Mouse (Mus musculus) left cerebral cortex, postnatal 4 days (tissue): ENCODE measurements around the gene Vipas39. TPM values are rescaled to one million over a fixed set of nuclear protein-coding genes. Genes with fewer than 3 reads are reported as not detected.
"Not testable (repeated sequence)": the region's sequence is repeated elsewhere in the genome, so short reads cannot be mapped to it uniquely, and the experiment has no call there.

Experiments
- DNase-seq: peaks from one replicate; pipeline ENCODE4 v3.0.0-alpha.2; 2022
- intact Hi-C: fragments of 180-260 bp; cut with DNase I; formaldehyde crosslinking; loops from one replicate; pipeline ENCODE4 v1.15.1; 2025
- total RNA-seq, 2 experiments: library from RNA; stranded (reverse); gene quantifications; 2 replicates each; pipeline ENCODE4 v1.2.3; 2021

Vipas39 gene
- total RNA-seq, 2 experiments from 2014 or later = 60.5 to 62.8 TPM

DNA sequence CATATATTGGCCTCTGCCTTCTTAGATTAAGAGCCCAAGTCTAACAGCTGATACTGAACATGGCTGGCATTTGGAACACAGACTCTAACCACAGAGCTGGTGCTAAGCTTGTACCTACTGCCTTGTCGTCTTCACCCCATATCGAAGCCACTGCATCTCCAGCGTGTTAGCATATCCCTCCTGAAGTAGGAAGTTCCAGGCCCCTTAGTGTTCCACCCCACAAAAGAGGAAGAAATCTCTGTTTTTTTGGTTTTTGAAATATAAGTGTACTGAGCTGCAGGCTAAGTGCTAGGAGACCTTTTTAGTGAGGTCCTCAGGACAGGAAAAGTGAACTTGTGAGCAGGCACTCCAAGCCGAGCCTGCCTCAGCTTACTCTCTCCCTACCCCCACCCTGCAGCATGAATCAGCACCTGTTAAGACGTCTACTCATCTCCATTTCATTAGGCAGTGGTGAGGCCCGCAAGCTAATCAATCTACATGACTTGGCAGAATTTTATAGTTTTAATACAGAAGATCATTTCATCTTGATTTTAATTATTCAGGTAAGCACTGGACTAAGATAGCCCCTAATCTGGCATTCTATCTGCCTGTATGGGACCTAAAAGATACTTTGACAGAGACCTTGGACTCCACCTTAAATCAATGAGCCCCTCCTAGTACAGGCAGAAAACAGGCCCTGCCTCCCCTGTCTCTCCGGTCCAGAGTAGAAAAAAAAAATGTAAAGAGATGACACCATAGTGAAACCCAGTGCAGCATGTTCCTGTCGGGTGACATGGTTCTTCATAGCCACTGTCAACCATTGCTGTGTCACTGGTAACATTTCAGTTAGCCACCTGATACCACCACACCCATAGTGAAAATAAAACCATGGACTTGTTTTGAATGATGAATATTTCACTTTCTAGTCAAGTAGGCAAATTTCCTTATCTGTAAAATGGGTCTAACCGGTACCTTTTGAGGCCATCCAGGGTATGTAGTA lies 9.1 kb upstream of the Vipas39 start:
- no peak for DNase-seq
- intact Hi-C loops = loop anchor here (5.0 to 10.0 kb wide), 2 partner anchors 57 to 160 kb away; no protein-coding TSS in a partner anchor

DNA sequence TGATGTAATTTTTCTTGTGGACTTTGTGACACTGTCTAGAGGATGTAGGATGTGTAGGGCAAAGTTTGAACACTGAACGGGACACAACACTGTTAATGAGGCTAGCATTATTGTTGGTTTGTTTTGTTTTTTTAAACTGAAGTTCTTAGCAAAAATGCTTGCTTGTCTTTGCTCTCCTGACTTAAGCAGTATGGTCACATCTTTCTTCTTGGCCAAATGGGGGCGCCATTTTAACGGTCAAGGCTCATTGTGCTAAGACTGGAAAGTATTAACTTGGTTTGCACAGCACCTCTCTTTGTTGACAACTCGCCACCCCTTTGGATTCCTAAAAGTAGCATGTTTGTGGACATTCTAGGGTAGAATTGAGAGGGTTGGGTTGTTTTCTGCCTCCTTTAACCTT lies 1.6 kb upstream of the Vipas39 start:
- intact Hi-C loops = no loop called here
- DNase-seq = peak; percentile 37

DNA sequence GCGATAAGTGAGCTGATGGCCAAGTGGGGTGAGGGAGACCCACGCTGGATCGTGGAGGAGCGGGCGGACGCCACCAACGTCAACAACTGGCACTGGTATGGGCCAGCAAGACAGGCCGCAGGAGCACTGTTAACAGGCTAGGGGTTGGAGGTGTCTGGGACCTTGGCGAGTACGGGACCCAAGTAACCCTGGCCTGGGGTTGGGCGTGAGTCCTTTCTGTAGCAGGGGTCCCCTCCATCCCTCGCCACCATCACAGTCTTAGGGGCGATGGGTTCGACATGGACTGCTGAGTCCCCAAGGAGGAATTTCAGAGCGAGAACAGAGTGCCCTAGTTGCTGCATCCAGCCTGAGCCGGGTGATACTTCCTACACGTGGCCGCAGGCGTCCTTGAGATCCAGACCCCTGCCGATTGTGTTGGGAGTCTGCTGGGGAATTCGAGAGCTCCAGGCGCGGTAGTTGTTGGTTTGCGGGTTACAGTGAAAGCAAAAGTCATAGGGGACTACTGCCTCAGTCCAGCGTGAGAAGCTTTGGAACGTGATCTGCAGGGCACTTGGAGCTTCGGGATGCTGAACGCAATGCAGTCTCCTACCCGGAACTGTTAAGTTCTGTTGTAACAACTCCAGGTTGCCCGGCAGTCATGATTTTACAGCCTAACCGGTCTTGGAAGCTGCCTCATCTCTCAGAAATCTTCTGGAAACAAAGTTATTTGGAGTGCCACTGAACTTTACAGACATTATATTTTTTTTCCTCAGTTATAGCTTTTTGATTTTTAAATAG lies 959 bp upstream of the Vipas39 start:
- intact Hi-C loops = no loop called here
- DNase-seq = peak; percentile 19

DNA sequence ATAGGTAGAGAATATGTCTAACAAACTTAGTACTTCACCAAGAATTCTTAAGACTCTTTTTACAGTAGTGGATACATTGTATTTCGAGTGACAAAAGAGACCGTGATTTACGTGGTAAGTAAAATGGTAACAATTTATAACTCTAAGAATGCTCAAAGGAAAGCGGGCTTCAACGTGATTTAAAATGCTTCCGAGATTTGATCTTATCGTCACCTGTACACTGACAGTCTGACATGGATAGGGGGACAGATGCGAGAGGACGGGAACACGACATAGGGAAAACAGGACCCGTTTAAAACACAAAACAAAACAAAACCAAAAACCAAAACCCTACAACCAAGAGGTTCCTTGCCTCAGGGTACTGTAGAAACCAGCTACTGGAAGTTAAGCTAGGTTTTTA lies 612 bp downstream of the Vipas39 start:
- DNase-seq = no peak
- intact Hi-C loops = no loop called here

DNA sequence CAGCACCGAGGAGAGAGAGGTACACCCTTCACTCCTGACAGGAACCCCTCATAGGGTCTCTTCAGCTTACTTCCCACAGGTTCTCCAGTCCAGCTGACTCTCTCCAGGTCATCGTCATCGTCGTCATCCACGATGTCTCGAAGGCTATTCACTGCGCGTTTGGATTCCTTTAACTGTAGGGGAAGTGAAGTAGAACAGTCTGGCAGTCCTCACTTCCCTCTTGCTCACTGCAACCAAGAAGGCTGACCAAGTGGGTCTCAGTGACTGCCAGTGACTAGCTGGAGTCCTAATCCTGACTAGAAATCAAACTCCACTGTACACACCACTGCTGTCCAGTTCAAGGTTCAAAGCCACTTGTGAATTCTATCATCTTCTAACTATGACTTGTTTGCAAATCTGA lies 5.5 kb downstream of the Vipas39 start:
- intact Hi-C loops = no loop called here
- no peak for DNase-seq

DNA sequence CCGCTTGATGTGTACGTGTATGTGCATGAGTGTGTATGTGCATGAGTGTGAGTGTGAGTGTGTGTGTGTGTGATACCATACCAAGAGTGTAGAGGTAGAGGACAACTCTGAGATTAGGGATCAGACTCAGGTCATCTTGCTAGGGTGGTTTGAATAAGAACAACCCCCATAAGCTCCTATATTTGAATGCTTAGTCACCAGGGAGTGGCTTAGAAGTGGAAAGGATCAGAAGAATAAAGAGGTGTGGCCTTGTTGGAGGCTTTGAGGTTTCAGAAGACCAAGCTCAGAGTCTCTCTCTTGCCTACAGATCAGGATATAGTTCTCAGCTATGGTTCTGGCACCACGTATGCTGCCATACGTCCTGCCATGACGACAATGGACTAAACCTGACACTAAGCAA lies 9.4 kb downstream of the Vipas39 start:
- intact Hi-C loops = no loop called here
- DNase-seq = no peak

DNA sequence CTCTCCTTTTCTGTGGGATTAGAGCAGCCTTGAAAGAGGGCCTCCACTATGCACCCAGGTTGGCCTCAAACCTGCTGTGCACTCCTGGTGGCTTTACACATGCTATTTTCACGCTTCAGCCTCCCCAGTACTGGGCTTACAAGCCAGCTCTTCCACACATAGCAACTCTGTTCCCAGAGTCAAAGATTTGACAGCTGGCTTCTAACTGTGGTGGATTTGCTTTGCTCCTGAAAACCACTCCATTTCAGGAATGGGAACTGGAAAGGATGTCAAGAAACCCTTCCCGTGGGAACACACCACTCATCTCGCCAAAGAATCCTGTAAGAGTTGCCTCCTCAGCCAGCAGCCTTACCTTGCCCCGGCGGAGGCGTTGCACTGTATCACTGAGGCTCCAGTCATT lies 12.2 kb downstream of the Vipas39 start:
- intact Hi-C loops = no loop called here
- no peak for DNase-seq

DNA sequence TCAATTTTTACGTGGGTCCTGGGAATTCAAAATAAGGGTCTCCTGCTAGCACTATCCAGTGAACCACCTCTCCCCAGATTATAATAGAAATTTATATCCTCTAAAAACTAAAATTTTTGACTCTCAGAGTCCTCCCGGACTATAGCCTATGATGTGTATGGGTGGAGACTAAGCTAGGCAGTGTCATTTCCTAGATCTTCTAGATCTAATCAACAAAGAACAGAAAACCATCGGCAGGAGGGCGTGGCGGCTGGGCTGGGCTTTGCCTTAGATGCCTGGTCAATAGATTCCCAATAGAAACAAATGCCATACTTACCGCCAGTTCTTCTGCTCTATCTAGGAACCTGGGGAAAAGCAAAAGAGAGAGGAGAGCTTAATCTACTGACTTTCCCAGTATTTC lies 15.9 kb downstream of the Vipas39 start:
- intact Hi-C loops = no loop called here
- DNase-seq = no peak

DNA sequence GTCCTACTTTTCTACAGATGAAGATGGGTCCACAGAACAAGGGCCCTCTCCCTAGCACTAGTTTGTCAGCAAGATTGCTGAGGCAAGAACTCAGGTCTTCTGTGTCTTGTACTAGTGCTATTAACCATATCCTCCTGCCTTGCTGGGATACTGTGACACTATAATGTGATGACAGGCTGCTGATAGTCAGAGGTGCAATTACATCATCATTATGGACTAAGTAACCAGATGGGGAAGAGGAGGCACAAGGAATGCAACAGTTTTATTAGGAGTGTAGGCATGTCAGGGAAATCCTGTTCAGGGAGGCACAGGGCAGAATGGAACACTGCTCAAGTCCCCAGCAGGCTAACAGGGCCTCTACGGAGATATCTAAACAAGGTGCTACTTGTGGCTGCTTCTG lies 27.4 kb downstream of the Vipas39 start, which contains the start of gene Noxred1:
Gene Noxred1, minus strand, starts transcription at position 101 of the 400 bp plus-strand sequence.
- intact Hi-C loops = no loop called here
- no peak for DNase-seq

DNA sequence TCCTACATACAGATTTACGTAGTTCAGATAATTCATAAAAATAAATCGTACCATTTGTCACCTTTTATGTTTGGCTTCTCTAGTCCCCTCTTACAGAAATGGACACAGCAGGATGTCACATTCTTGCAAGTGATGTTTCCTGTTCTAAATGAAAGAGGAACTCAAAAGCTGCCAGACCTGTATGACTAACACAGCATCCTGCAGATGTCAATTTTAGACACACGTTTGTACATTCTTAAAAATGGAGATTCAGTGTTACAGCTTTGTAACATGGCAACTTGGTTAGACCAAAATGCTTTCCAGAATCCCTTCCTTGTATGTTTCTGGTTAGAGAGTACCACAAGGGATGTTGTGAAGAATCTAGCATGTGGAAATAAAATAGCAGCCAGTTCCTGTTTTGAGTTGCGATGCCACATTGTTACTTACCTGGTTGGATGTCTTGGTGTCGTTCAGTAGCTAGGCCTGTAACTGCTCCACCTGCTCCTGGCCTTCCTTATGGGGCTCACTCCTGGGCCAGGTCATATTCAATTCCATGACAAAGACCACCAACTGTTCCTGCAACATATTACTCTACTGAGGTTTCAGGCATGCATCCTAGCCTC lies 29.1 kb downstream of the Vipas39 start:
- intact Hi-C loops = no loop called here

DNA sequence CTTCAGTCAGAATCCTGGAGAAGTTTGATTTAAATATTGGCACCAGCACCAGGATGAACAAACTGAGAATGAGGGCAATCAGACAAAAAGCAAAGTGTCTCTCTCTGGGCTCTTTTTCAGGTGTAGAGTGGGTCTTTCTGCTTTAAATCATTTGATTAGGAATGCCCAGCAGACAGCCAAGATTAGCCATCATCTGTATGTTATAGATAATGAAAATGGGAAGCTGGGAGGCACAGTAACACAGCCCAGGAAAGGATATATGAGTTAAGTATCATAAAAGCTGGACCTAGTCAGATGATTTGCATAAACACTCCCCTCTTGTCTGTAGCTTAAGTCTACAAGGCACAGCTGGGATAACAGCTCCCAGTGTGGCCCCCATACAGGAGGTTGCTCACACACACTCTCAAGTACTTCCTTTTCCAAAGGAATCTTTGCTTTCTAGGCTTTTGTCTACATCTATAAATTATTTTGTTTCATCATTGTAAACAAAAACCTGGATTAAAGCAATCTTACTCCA lies 35.6 kb downstream of the Vipas39 start:
- intact Hi-C loops = no loop called here
- DNase-seq = no peak

More for the DNA sequence above, 29.1 kb downstream of the Vipas39 start:
- DNase-seq = no peak

DNA sequence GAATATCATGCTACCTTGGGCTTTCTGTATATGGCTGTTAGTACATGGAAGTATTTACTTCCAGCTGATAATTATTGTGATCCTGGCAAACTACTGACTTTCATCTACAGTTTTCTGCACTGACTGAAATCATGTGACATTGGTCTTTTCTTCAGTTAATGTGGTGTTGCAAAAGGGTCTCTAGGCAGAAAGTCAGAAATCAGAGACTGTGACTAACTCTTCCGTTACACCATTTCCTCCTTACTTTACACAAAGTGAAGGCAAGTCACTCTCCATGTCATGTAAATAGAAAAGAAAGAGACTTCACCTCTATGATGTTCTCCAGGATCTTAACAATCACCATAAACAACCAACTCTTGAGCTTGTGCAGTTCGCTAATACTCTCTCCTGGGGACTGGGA lies 36.4 kb downstream of the Vipas39 start:
- DNase-seq = no peak
- intact Hi-C loops = no loop called here

DNA sequence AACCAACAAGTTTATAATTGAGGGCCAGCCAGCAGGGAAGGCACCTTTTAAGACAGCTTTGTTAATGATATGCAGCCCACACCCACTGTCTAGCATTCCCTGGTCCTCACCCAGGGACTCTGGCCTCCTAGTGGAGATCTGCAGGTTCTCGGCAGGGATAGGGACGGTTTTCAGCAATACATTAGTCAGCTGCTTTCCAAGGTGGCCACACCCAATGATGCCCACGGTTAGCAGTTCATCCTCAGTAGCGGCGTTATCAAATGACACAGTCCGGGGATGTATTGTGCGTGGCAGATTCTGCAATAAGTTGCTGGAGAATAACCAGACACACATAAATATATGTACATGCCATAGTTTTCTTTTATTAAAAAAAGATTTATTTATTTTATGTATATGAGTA lies 39.3 kb downstream of the Vipas39 start:
- DNase-seq = no peak
- intact Hi-C loops = no loop called here

DNA sequence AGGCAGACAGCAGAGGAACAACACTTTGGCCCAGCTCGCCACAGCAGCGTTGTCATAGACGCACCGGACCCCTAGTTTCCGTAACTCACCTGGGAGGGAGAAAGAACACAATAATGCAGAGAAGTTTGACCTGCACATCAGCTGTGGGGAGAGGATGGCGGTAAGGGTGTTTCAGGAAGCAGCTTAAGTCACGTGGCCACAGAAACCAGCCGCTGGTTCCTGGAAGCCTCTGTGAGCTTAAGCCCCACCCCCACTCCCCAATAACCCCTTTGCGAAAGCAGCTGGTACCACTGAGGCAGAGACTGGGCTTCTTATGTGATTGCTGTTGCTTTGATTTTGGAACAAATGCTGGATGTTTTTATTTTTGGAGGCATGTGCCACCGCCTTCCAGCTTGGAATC lies 41.1 kb downstream of the Vipas39 start:
- intact Hi-C loops = no loop called here
- no peak for DNase-seq

DNA sequence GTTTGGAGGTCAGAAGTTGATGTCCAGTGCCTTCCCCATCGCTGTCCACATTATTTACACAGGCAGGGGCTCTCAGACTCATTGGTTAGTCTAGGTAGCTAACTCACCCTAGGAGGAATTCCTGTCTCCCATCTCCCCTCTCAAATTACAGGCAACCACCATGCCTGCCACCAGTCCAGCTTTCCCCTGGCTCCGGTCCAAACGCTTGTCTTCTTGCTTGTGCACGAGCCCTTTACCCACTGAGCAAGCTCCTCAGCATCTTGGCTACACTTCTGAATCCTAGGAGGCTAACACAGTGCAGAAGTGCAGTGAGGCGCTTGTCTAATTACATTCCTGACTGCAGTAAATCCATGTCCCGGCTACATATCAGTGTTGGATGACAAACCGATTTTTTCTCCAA lies 46.7 kb downstream of the Vipas39 start:
- peak; percentile 79 for DNase-seq
- intact Hi-C loops = no loop called here

DNA sequence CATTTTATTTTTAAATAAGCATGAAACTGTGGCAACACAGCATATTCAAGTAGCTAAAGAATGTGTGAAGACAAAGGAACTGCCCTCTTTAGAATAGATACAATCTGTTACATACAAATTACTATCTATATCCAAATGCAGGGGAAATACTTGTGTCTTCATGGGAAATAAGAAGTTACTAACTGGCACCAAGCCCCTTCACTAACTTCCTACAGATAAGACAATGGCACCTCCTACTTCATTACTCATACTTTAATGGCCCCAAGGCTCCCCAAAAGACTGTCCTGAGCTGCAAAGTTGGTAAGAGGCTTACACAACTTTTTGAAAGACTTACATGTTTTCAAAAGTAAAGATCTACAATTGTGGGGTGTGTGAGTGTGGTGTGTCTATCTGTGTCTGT lies 48.5 kb downstream of the Vipas39 start:
- intact Hi-C loops = no loop called here
- DNase-seq = no peak

DNA sequence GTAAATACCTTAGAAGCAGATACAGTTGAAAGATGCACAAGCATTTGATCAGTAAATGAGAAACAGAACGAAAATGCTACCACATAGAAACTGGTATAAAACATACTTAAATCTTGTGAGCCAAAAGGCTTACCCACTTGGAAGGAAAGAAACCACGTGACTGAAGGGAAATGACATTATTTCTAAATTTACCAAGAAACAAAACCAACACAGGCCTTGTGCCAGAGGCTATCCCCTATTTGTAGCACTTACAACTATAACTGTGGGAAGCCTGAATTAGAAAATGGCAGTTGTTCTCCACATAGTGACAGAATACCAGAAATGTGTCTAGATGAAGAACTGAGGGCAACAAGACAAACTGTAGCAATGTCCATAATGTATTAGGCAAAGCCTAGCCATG lies 50.0 kb downstream of the Vipas39 start:
- no peak for DNase-seq
- intact Hi-C loops = no loop called here

DNA sequence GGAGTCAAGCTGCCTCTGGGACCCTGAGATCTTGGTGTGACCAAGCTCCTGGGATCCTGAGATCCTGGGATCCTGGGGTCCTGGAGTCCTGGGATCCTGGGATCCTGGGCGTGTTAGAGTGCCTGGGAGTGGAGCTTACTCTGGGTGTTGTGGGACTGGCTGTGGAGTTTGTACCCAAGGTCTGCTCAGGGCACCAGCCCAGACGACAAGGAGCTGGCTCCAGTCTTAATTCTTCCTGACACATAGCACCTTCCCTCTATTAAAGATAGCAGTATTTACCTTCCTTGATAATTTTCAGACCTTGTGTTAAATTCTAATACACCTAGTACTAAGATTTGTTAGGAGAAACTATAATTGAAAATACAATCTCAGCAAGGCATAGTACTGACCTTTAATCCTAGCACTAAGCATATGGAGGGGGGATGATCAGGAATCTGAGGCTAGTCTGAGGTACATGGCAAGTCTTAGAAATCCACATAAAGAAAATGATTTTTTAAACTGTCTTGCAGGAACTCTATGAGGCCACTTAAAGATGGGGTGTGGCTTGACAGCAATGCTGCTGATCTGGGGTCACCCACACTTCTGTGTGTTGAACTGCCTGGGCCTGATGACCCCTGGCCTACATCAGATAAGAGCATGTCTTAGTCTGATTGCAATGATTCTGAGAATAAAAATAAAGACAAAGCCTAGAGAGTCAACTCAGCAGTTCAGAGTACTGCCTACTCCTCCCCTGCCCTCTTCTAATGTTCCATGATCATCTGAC lies 53.0 kb downstream of the Vipas39 start:
- intact Hi-C loops = no loop called here
- DNase-seq = no peak

DNA sequence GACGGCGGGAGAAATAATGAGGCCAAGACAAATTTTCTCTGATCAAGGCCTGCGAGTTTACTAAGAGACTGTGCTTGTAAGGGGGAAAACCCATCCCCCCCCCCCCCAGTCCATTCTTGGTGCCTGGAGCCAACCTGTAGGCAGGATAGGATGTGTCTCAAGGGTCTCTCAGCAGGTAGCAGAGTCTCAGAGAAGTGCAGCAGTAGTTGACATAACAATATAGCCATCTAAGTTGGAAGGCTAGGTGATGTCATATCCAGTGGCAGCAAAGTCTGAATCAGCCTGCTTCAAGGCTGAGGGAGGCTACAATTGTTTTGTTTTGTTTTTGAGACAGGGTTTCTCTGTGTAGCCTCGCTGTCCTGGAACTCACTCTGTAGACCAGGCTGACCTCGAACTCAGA lies 60.3 kb downstream of the Vipas39 start:
- DNase-seq, intact Hi-C loops: not testable (repeated sequence)

DNA sequence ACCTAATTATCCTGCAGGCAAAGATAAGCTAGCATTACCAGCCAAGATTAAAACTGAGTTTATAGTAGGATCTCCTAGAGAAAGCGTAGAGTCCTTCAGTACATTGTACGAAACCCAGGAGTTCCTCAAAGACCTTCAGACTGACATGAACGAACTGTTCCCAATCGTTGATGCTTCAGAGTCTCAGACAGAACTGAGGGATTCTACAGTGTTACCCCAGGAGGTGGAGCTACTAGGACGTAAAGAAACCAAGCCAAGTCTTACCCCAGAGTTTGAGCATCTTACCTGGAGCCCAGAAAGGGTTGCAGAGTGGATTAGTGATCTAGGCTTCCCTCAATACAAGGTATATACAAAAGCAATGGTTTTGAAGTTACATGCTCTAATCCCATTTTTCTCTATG lies 64.4 kb downstream of the Vipas39 start:
- DNase-seq = no peak
- intact Hi-C loops = no loop called here
